Mouse (Mus musculus): ENCODE data around the gene Cav1.
A peak's percentile ranks its signal among the peaks of the same experiment; 100 is the strongest.

Cav1 gene

DNA sequence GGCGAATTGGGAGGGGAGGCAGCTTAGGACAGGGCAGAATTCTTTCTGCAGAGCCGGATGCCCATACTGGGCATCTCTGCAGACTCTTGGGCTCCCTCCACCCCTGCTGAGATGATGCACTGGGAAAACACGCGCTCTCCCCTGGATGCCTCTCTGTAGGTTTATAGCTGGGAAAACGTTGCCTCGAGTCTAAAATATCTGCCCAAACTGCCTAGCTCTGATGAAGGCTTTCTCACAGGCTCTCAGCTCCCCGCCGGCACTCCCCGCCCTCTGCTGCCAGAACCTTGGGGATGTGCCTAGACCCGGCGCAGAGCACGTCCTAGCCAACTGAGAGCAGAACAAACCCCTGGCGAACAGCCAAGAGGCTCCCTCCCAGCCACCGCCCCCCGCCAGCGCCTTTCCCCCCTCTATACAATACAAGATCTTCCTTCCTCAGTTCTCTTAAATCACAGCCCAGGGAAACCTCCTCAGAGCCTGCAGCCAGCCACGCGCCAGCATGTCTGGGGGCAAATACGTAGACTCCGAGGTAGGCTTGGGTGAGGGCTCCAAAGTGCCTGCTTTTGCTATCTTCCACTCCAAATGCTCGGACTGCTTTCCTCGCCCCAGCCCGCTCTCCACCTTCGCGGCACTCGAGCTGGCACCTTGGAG lies at the start of gene Cav1:
Gene Cav1, plus strand, starts transcription at position 382 of the 648 bp plus-strand sequence.
- no peak for DNase-seq (ENCODE audit: low read depth)

DNA sequence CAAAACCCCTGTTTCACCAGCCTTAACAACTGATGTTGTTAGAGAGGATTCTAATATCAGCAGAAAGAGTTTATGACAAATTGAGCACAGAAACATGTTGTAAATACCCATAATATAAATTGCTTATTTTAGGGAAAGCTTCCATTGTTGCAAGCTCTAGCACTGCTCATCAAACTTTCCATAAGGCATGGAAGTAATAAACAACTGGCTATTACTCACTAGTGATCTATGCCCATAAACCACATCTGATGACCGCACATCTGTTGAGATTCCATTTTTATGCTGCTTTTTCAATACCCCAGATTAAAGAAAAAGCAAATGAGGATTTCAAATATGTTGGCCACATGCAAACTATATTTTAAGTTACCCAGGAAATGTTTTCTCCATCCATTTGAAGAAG lies 48.0 kb upstream of the Cav1 start:
- no peak for DNase-seq (ENCODE audit: low read depth)

DNA sequence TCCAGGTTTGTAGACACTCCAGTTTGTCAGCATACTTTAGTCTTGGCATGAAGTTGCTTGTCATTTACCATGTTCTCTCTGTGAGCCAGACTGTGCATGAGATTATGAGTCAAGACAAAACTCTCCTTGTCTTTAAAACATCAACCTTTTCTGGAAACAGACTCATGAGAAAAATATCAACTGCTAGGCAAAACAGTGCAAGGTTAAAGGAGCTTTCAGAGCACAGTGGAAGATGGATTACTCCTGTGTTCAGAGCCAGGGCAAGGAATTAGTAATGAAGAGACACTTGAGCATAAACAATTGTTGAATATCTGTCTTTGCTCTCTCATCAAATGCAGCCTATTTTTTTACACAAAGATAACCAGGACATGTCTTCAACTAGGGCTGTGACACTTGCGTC lies 47.2 kb upstream of the Cav1 start:
- DNase-seq (ENCODE audit: low read depth), result no peak

DNA sequence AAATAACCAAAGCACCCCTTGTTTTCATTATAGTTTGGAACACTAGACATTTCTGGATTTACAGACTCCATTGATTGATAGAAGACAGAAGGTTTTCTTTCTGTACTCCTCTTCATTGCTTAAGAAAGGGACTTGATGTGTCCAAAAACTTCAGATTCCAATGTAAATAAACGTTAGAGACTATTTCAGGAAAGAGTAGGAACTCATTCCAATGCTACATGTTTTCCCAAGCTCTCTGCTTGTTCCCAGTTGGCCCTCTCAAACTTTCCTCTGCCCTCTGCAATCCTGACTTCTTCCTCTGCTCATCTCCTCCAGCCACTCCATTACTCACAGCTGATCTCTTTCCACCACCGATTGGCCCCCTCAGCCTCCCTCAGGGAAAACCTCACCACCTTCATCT lies 43.3 kb upstream of the Cav1 start:
- DNase-seq (ENCODE audit: low read depth), result no peak

DNA sequence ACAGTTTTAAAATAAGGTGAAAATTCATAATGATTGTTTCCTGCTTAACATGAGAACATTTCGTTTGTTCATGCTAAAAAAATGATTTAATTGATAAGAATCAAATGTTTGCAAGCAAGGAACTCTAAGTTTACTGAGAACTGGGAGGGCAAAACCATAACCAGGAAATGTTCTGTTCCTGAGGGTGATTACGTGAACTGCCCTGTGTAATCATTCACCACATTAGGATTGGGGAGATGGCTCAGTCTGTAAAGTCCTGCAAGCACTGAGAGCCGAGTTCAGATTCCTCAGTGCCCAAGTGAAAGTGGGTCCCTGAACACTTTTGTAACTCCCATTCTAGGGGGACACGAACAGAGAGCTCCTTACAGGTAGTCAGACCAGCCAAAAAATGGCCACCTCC lies 41.1 kb upstream of the Cav1 start:
- peak; percentile 19 for DNase-seq (ENCODE audit: low read depth)

DNA sequence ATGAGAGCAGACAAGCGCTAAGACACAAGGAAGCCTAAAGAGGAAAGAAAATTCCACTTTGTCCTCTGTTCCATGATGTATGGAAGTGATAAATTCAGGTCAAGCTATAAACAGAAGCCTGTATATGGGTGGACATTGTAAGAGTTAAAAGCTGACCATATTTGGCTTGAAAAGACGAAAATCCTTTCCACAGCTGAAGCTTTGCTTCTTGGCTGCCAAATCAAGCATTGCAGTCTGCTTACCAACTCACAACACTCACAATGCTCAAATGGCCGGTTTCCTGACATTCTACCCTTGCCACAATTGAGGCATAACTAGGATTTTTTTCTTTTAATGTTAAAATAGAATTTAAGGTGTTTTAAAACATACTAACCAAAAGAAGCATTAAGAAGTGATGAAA lies 39.7 kb upstream of the Cav1 start:
- DNase-seq (ENCODE audit: low read depth), result no peak

DNA sequence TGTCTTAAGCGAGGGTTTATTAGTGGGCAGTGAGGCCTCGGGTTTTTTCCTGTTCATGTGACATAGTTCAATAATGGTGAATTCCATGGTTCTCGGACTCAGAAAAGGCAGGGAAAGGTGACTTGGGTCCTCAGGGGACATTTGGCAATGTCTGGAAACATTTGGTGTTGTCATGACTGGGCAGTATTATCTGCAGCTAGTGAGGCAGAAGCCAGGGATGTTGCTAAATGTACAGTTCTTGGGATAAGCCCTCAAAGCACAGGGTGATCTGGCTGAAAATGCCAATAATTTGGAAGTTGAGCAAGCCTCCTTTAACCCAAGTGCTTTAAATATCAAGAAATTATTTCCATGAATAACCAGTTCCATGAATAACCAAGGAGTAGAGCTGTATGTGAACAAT lies 27.8 kb upstream of the Cav1 start:
- no peak for DNase-seq (ENCODE audit: low read depth)

DNA sequence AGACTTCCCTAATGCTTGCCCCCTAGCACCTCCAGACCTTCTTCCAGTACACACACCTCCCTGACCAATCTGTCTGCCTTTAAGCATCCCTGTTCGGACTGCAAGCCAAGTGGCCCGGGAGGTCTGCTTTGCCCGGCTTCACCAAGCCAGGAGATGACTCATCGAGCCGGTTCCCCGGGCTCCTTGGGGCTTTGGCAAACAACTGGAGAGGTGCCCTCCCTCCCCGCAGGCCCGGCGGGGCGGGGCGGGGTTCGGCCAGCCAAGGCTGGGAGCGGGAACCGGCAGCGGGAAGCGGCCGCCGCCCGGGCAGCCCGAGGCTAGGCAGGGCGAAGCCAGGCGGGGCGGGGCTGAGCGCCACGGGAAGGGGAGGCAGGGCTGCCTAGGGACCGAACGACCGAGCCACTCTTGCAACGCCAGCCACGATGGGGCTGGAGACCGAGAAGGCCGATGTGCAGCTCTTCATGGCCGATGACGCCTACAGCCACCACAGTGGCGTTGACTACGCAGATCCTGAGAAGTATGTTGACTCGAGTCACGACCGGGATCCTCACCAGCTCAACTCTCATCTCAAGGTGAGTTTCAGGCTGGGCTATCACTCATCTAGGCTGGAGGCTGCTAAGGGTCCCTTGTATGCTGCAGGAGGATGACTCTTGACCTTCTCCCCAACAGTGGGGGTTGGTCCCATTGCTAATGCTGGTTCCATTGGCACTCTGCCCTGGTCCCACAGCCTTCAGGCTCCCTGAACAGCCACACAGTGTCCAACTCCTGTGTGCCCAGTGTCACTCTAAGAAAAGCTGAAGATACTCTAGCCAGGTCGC lies 25.0 kb upstream of the Cav1 start, which contains the start of gene Cav2:
Gene Cav2, plus strand, starts transcription at position 247 of the 818 bp plus-strand sequence.
- peak; percentile 82 for DNase-seq (ENCODE audit: low read depth)

DNA sequence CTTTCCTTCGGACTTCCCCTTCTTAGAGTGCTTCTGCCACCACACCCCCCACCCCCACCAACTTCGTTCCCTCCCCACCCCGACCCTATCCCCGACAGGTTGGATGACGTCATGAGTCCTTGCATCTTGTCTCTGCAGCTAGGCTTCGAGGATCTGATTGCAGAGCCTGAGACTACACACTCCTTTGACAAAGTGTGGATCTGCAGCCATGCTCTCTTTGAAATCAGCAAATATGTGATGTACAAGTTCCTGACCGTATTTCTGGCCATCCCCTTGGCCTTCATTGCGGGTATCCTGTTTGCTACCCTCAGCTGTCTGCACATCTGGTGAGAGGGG lies 24.4 kb upstream of the Cav1 start:
- peak; percentile 62 for DNase-seq (ENCODE audit: low read depth)

DNA sequence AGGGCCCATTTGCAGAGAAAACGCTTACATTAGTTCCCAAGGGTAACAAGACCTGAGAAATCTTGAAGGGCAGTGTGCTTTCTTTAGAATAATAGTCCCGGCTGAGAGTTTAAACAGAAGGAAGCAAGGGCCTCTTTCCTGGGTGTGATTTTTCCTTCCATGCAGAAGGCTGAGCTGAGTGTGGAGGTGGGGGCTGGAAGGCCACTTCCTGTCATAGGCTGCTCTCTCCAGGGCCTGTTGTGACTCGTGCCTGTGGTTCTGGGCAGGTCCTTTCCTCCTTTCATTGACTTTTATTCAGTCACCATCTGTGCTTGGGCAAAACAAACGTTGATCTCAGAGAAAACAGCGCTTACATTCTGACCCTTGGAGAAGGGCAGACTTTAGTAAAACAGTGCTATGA lies 24.0 kb upstream of the Cav1 start:
- peak; percentile 53 for DNase-seq (ENCODE audit: low read depth)

DNA sequence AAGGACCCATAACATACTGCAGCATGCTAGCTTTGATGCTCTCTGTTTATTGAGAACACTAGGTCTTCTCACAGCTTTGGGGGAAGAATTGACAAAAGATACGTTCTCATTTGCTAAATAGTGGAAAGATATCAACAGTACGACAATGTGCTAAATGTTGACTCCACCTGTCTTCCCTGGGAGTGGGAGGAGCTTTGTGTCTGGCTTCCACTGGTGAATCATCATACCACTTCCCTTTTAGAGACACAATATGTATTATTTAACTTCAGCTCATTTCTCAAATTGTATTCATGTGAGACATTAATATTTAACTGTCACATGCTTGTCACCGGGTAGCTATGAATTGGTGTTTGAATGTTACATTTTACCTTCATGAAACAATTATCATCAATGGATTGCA lies 22.3 kb upstream of the Cav1 start:
- DNase-seq (ENCODE audit: low read depth), result peak; percentile 80

DNA sequence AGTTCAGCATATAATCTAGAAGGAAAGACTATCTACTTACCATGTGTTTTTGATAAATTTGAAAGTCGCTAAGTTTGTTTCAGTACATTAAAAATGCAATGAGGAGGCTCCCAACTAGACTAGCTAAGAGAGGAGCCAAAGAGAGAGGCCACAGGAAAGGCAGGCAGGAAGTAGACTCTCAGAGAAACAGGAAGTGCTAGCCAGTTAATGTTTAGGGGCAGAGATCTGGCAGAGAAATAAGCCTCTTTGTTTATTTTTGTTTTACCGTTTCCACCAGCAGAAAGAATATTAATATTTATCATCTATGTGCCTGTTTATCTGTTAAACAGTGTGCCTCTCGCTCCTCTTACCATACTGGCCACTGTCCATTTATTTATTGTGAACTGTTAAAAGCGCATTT lies 19.8 kb upstream of the Cav1 start:
- peak; percentile 60 for DNase-seq (ENCODE audit: low read depth)

DNA sequence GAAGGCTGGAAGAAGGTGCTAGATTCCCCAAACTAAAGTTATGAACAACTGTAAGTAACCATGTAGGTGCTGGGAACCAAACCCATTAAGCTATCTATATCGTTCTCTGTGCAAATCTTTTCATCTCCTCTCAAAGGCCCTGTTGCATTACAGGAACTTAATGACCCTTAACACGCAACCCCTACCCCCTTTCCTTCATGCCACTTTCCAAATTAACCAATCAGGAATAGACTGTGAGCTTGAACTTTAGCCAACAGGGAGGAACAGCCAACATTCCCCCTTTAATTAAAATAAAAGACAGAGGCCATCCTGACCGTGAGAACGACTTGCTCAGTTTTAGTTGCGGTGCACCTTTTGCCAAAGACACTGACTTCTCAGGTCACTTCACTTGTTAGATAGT lies 11.0 kb upstream of the Cav1 start:
- no peak for DNase-seq (ENCODE audit: low read depth)

DNA sequence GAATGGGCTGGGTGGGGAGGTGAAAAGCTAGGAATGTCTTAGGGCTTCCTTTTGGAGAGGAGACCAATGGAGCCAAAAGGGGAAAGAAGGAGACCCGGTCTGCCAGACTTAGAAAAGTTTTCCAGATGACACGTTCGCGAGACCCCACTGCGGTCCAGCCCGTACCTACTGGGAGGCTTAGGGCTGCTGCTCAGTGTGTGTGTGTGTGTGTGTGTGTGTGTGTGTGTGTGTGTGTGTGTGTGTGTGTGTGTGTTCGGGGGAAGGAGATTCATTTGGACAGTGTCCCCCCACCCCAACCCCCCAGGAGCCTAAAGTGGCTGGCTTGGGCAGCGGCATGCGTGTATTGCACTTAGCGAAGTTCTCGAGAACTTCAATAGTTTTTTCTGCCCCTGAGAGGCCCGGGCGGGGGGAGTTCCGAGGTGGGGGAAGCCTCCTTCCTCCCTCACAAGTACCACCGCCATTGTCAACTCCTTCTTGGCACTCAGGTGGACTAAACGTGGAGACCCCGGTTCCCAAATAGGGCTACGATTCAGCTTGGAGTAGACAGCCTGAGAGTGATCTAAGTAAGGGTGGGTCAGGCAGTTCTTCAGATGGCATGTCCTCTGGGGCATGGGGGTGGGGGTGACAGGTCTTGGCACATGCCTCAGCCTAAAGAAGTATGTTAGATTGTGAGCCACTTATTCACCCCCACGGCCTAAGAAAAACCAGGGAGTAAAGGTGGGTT lies 629 bp downstream of the Cav1 start:
- no peak for DNase-seq (ENCODE audit: low read depth)

DNA sequence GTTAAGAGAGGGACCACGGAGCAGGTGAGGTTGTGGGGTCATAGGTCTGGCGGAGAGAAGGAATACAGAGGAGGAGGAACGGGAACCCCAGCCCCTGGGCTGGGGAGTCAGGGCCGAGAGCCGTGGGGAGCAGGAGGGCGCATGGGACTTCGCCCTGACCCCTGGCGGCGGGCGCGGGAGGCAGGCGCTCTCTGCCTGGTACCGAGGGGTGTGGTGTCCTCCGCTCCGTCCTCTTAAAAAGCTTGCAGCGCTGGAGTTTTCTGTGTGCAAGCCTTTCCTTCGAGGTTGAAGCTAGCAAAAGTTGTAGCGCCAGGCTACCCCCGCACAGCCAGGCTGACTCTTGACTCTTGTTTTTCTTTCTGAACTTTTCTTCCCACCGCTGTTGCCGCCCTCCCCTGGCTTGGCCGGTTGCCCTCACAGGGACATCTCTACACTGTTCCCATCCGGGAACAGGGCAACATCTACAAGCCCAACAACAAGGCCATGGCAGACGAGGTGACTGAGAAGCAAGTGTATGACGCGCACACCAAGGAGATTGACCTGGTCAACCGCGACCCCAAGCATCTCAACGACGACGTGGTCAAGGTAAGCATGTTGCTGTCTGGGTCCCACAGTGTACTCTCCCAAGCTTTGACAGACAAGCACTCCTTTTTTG lies 1.5 kb downstream of the Cav1 start:
- no peak for DNase-seq (ENCODE audit: low read depth)

DNA sequence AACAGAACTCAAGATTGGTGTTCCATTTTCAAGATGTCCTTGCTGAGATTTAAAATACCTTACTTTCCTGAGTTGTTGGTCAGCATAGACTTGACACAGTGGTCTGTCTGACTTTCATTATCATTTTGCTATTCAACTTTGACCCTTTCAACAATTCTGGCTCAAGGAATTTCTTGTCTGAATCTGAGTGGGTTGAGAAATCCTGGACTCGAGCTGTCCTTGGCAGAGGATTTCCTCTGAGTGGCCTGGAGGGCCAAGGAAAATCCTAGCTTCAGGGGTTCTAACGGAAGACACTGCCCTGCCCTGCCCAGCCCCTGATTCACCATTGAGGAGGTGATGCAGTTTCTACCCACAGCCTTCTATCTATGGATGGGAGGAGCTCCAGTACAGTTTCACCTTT lies 2.5 kb downstream of the Cav1 start:
- no peak for DNase-seq (ENCODE audit: low read depth)

DNA sequence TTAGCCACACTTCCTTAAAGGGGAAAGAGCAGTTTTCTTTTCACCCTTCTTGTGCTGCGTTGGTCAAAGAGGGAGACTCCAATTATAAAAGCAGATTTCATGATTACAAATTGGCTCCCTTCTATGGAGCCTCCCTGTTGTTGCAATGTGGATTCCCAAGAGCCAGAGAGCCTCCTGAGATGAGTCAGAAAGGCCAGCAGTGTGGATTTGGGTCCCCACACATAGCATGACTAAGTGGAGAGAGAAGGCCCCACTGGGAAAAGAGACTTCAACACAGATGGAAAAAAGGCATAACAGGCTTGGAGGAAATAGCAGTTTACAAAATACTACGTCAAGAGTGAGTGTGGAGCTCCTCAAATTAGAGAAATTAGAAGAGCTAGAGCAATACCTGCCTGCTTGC lies 3.1 kb downstream of the Cav1 start:
- no peak for DNase-seq (ENCODE audit: low read depth)

DNA sequence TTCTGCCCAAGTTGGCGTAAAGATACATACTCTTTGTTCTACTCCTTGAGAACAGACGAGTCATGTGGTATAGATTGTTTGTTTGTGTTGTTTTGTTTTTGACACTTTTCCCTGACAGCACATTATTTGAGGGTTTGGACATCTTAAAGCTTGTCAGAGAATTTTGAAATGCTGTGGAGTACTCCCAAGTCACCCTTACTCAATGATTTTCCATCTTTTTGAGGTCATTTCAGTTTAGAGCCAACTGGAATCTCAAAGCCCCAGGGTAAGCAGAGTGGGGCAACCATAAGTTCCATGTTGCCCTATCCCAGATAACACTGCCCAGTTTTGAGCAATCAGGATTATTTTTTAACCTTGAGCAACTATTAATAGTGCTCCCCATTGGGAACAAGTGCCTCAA lies 8.1 kb downstream of the Cav1 start:
- no peak for DNase-seq (ENCODE audit: low read depth)

DNA sequence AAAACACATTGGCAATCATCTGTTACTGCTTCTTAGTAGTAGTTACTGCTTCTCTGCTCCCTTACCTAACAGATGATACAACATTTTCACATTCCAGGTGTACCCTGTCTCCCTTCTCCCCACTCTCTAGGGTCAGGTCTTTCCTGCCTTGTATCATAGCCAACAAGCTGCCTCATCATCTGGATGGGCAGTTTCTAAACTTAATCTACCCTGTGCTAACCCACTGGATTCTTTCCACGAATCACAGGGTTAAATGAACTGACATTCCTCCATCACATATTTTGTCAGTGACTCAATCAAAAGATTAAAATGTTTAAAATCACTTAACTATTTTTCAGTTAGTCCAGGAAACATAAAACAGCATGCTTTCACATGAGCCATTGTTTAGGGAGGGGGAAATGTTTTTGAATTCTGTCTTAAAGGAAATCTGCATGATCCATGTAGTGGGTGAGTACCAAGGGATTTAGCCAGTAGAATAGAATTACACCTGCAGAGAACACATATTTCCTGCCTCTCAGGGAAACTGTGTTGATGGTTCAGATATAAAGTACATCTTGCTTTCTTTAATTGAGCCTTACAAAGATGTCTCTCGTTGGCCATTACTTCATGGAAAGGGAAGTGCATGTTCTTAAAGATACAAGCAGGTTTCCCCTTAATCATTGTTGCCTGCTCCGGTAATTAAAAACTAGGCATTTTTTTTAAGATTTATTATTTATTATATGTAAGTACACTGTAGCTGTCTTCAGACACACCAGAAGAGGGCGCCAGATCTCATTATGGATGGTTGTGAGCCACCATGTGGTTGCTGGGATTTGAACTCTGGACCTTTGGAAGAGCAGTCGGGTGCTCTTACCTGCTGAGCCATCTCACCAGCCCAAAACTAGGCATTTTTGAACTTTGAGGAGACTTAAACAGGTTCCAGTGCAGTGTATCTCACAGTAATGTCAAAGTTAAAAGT lies 8.8 kb downstream of the Cav1 start:
- no peak for DNase-seq (ENCODE audit: low read depth)

DNA sequence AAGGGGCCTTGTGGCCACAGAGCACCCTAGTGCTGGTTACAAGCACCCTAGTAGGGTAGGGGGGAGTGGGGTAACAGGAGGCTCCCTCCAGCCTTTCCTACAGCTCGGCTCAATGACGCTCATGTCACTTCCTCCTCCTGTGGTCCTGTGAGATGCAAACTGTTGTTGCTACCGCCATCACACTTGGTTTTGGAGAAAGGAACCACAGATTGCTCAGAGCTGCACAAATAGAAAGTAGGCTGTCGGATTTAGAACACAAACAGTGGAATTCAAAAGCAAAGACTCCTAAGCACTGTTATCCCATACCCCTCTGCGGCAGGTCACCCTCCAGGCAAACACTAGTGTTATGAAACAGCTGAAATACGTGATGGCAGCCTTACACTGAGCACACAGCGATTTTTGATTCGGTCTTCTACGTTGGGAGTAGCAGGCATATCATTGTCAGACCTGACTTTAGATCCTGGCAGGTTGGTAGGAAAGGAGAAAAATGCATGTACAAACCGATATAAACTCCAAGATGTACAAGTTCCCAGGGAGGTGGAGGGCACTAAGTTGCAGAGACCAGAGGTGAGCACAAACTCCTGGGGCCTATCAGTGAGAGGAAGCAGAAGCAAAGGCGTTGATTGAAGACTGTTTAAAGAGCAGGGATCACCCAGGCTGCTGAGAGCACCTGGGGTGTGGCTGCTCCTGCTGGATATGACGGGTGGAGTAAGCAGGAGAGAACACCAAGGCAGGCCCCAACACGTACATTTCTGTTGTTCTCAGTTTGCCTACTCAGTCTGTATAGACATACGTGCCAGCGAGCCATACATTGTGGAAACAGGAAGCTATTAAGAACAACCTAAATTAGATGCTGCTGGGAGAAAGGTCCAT lies 10.4 kb downstream of the Cav1 start:
- no peak for DNase-seq (ENCODE audit: low read depth)

DNA sequence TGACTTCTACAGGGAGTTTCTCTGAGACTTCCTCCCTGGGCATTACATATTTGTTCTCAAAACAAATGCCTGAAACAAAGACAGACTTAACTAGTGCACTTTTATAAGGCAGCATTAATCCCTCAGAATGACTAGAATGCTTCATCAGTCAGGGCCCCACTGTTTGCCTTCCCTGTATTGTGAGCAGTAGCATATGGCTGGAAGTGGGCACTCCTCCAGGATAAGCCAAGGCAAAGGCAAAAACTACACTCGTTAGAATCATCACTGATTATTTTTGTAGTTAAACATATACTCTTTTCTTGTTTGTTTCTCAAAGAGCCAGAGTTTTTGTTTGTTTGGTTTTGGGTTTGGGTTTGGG lies 11.0 kb downstream of the Cav1 start:
- no peak for DNase-seq (ENCODE audit: low read depth)
